Mouse (Mus musculus) hindbrain, embryonic 10.5 days (tissue): Measurements from ENCODE around the gene Yjefn3. TPM values are rescaled to one million over a fixed set of nuclear protein-coding genes. Genes with fewer than 3 reads are reported as not detected.

Source experiments
- DNase-seq: peaks from one replicate; pipeline ENCODE4 v3.0.0-alpha.2; 2017; ENCODE audit warnings: low spot score
- H3K27ac ChIP-seq: fragments of 300-500 bp; sonication (generic); 2 replicates; pipeline ENCODE4 v1.5.1; 2016; ENCODE audit warnings: mild to moderate bottlenecking, moderate library complexity
- H3K27me3 ChIP-seq: fragments of 300-500 bp; sonication (generic); 2 replicates; pipeline ENCODE4 v1.6.1; 2016; ENCODE audit warnings: mild to moderate bottlenecking; ENCODE audit not compliant: poor library complexity, insufficient read depth, severe bottlenecking
- H3K36me3 ChIP-seq: fragments of 300-500 bp; sonication (generic); 2 replicates; pipeline ENCODE4 v1.6.1; 2016; ENCODE audit warnings: mild to moderate bottlenecking, moderate library complexity
- H3K4me1 ChIP-seq: fragments of 300-500 bp; sonication (generic); replicated peaks from 2 replicates; pipeline ENCODE4 v1.6.1; 2016; ENCODE audit warnings: mild to moderate bottlenecking
- H3K4me3 ChIP-seq: fragments of 300-500 bp; sonication (generic); 2 replicates; pipeline ENCODE4 v1.5.1; 2016; ENCODE audit warnings: mild to moderate bottlenecking, moderate library complexity
- H3K9me3 ChIP-seq: fragments of 300-500 bp; sonication (generic); 2 replicates; pipeline ENCODE4 v1.6.1; 2016; ENCODE audit warnings: mild to moderate bottlenecking, moderate library complexity
- WGBS: fragments of 180-500 bp; shearing (Covaris S2); methylation state at CpG from one replicate; pipeline ENCODE4 v1.1.7; 2016; 5-methylcytosine and 5-hydroxymethylcytosine counted together
- polyA plus RNA-seq: library from polyadenylated mRNA; unstranded; fragments of >200 nt; fragmentation: Nextera tagmentation; extraction: Ambion mirVana; gene quantifications from 2 replicates; pipeline ENCODE4 v1.2.1, GENCODE M21; 2016

Gene Yjefn3
- polyA plus RNA-seq, 1 experiment from 2014 or later, result 7.3 TPM

DNA sequence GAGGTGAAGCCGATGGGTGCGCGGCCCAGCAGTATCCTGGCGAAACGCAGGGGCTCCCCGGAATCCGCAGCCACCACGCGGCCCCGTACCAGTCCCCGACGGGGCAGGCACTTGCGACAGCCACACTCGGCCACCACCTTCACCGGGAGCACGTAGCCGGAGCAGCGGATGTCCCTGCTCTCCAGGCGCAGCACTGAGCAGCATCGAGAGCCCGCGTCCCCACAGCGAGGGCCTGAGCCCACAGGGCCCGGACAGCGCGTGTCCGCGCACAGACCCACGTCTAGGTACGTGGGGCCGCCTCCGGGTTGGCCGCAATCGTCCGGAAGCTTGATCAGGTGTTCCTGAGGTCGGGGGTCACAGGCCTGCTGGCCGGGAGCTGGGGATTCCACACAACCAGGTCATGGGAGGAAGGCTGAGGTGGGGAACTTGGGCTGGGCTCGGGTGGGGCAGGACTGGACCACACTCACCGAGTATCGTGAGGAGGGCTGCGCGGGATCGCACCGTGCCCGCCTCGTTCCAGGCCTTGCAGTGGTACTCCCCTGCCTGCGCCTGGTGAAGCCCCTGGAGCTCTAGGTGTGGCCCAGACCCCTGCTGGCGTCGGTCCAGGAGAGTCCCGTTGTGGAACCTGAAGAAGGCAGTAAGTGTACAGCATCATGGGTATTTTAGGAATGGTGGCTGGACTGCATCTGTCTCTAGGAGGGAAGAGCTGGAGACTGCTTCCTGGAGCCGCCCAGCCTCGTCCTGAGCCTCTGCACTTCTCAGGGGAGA is 19.5 kb downstream of the Yjefn3 start:
- Histone ChIP-seq H3K36me3 (no peaks in the 10 kb centered on the region), H3K4me3 (peak overlapping the region; percentile 47), H3K9me3 (no peaks in the 10 kb centered on the region), H3K27me3 (peaks cover 100% of the 10 kb centered on the region), H3K4me1 (peaks cover 43% of the 10 kb centered on the region), H3K27ac (no peak overlapping the region)
- WGBS, result 12% methylated on average over 52 of the region's 52 CpGs
- no peak for DNase-seq

DNA sequence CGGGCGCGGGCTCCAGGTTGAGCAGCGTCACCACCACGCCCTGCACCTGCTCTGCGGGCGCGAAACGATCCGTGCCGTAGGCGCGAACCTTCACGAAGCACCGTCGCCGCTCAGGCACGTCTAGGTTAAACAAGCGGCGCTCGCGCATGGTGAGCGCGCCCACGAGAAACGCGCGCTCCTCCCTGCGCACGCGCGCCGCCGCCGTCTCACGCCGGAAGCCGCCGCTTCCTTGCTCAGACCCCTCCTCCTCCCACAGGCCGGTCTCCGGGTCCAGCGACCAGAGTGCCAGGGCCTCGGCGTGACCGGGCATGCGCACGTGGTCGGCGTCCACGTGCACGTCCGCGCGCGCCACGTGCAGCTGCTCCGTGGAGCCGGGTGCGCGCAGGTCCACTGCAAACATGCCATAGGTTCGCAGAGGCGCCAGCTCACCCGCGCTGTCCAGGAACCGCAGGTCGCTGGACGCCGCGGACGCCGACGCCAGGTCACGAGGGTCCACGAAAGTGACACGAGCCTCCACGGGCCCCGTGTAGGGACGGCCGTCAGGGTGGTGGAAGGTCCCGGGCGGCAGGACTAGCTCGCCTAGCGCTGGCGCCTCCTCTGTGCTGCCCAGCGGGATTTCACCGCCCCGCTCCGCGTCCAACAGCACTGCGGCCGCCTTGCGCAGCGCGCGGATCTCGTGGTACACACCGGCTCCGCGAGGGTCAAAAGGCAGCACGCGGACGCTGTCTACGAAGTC is 20.3 kb downstream of the Yjefn3 start:
- 6% methylated on average over 103 of the region's 103 CpGs for WGBS
- H3K4me1 ChIP-seq, result peaks cover 35% of the 10 kb centered on the region
- DNase-seq, result peak; percentile 57
- H3K27me3 ChIP-seq, result peaks cover 100% of the 10 kb centered on the region
- peak overlapping the region; percentile 47 for H3K4me3 ChIP-seq
- peak overlapping the region; percentile 56; the same call in 1 of the 2 replicates for H3K27ac ChIP-seq
- no peaks in the 10 kb centered on the region for H3K36me3 ChIP-seq
- H3K9me3 ChIP-seq, result no peaks in the 10 kb centered on the region

DNA sequence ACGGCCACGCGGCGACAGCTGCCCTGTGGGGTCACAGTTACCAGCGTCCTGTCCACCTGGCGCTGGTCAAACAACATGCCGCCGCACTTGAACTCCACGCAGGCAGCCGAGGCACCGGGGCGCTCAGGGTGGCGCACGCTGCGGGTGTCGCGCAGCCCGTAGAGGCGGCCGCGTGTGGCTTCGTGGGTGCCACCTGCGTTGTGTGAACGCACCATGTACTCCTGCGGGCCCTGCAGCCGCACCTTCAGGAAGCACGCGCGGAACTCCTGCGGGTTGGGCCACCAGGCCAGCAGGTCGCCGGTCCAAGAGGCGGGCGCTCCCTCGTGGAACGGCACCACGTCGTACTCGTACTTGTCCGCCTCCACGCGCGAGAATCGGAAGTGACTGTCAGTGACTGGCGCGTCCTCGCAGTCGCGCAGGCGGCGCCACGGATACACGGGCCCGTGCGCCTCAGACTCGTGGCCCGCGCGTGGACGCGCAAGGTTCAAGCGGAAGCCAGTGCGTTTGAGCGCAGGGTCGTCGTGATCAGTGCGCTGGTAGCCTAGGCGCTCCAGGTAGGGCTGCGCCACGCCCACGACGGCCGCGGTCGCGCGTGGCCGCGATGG is 21.1 kb downstream of the Yjefn3 start:
- Histone ChIP-seq H3K27ac (peak overlapping the region; percentile 17; the same call in 1 of the 2 replicates), H3K9me3 (no peaks in the 10 kb centered on the region), H3K36me3 (no peaks in the 10 kb centered on the region), H3K27me3 (peaks cover 100% of the 10 kb centered on the region), H3K4me3 (peak overlapping the region; percentile 47), H3K4me1 (peaks cover 32% of the 10 kb centered on the region)
- DNase-seq, result no peak
- 18% methylated on average over 79 of the region's 79 CpGs for WGBS

DNA sequence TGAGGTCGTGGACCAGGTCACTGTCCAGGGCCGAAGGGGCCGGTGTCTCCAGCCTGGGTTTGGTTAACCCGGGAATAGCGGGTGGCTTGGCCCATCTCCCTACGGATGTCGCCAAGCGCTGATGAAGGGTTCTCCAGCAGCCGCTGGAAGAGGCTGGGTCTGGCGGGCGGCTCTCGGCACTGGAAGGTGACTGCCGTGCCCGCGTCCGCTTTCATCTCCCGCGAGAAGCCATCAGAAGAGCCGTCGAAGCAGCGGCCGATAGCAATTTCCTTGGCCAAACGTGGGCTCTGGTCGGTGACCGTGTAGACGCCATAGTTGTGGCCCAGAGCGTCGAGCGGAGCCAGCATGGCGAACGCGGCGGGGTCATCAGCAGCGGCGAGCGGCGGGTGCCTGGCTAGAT is 21.7 kb downstream of the Yjefn3 start:
- Histone ChIP-seq H3K9me3 (no peaks in the 10 kb centered on the region), H3K36me3 (no peaks in the 10 kb centered on the region), H3K27me3 (peaks cover 100% of the 10 kb centered on the region), H3K27ac (no peak overlapping the region), H3K4me3 (peak overlapping the region; percentile 47), H3K4me1 (peaks cover 29% of the 10 kb centered on the region)
- DNase-seq, result no peak
- WGBS, result 12% methylated on average over 37 of the region's 37 CpGs

DNA sequence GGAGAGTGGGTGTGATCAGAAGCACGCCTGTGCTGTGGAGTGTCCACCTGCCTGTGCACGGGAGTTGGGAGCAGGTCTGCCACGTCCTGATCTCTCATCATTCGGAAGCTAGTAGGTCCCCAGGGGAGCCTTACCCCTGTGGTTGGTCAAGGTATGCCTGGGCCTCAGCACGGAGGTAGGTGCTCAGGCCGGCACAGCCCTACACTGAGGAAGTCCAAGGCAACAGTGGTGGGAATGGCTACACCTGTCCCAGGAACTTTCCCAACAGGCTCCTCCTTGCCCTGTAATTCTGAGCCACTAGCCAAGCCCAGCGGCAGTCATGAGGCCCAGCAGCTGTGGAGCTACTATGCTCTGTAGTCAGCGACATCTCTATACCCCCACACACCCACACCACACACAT is 22.8 kb downstream of the Yjefn3 start:
- no peak for DNase-seq
- H3K27me3 ChIP-seq, result peaks cover 88% of the 10 kb centered on the region
- no peak overlapping the region for H3K4me3 ChIP-seq
- 58% methylated on average over 8 of the region's 8 CpGs for WGBS
- no peaks in the 10 kb centered on the region for H3K9me3 ChIP-seq
- H3K27ac ChIP-seq, result no peak overlapping the region
- peaks cover 29% of the 10 kb centered on the region for H3K4me1 ChIP-seq
- H3K36me3 ChIP-seq, result no peaks in the 10 kb centered on the region

DNA sequence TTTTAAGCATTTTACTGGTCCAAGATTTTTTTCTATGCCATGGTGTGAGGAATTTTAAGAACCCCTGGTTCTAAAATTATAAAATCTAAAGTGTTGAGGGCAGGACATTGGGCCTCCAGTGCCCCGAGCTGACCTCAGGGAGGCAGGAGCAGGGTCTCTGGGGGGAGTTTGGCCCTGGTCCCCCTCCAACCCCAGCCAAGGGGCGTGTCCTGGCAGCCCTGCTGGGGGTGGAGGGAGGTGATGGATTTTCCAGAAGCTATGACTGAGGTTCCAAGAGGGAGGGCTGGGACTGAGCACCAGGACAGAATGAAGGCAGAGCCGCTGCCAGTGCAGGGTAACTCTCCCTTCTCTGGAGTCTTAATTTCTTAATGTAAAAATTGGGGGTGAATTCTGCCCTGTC is 24.5 kb downstream of the Yjefn3 start:
- H3K9me3 ChIP-seq, result no peaks in the 10 kb centered on the region
- H3K27ac ChIP-seq, result no peak overlapping the region
- H3K4me3 ChIP-seq, result no peak overlapping the region
- H3K27me3 ChIP-seq, result peaks cover 71% of the 10 kb centered on the region
- peaks cover 25% of the 10 kb centered on the region for H3K4me1 ChIP-seq
- H3K36me3 ChIP-seq, result no peaks in the 10 kb centered on the region; the same call in 1 of the 2 replicates
- 57% methylated on average over 3 of the region's 3 CpGs for WGBS
- DNase-seq, result no peak

DNA sequence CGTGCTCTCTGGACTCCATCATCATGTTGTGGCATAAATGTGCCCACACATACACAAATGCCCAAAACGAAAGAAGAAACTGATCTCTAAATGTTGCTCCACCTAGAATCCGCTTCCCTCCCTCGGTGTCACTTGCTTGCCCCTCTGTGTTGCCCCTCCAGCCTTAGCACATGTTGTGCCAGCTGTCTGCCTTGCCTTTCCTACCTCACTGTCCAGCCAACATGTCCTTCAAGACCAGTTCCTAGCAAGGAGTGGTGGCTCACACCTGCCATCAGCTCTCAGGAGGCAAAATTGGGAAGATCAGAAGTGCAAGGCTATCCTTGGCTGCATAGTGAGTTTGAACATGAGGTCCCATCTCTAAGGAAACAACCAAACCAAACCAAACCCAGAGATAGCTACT is 25.1 kb downstream of the Yjefn3 start:
- WGBS, result 87% methylated on average over 4 of the region's 4 CpGs
- no peak for DNase-seq
- Histone ChIP-seq H3K27me3 (peaks cover 65% of the 10 kb centered on the region), H3K27ac (no peak overlapping the region), H3K36me3 (peaks cover 4% of the 10 kb centered on the region; the same call in 1 of the 2 replicates), H3K4me3 (no peak overlapping the region), H3K9me3 (no peaks in the 10 kb centered on the region), H3K4me1 (peaks cover 19% of the 10 kb centered on the region)

DNA sequence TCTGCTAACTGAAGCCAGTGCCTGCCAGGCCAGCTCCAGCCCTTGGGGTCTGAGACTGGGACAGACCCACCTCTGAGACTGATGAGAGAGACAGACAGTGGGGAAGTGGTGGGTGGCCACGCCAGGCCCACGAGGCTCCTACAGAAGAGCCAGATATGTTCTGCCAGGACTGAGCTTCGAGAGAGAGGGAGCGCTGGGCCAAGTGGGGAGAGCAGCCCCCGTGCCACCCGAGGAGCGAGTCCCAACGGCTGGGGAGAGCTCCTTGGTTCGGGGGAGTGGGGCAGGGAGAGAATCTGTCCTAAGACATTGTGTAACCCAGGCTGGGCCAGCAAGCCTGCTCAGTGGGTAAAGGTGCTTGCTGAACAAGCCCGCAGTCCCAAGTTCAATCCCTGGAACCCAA is 25.5 kb downstream of the Yjefn3 start:
- no peak for DNase-seq
- peaks cover 61% of the 10 kb centered on the region for H3K27me3 ChIP-seq
- H3K27ac ChIP-seq, result no peak overlapping the region
- H3K9me3 ChIP-seq, result no peaks in the 10 kb centered on the region
- WGBS, result 78% methylated on average over 10 of the region's 10 CpGs
- peaks cover 8% of the 10 kb centered on the region for H3K36me3 ChIP-seq
- no peak overlapping the region for H3K4me3 ChIP-seq
- H3K4me1 ChIP-seq, result peaks cover 15% of the 10 kb centered on the region

DNA sequence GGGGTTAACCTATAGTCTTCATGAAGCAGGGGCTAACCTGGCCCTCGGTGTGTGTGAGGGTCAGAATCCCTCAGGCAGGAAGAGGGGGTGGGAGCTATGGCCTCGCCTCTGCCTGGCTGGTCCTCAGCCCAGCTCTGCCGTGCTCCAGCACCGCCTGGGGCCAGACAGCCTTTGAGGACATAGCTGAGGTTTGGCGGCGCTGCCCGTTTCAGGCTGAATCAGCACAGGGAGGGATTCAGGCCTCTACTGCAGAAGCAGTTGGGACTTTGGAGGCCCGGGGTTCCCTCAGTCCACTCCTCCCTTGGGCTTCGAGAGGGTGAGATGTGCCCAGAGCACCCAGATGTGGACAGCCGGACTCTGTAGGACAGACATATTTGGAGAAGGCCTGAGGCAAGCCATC is 26.4 kb downstream of the Yjefn3 start:
- Histone ChIP-seq H3K4me3 (no peak overlapping the region), H3K27me3 (peaks cover 52% of the 10 kb centered on the region), H3K9me3 (no peaks in the 10 kb centered on the region), H3K27ac (no peak overlapping the region), H3K36me3 (peaks cover 16% of the 10 kb centered on the region), H3K4me1 (peaks cover 6% of the 10 kb centered on the region)
- no peak for DNase-seq
- 45% methylated on average over 10 of the region's 10 CpGs for WGBS

DNA sequence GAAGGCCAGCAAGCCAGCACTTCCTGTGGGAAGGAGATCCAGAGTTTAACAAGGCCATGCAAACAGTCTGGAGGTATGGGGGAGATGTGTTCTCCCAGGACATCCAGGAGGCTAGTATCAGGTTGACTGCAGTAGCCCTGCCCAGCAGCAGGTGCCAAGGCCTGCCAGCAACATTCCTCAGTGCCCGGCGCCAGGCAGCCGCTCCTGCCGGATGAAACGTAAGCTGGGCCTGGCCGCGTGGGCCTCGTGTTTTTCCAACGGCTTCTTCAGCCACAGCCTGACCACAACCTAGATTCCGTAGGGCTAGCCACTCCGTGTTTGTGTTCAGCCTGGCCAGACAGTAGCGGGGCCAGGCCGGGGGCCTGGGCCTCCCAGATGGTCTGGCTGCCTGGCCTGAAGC is 27.9 kb downstream of the Yjefn3 start:
- peaks cover 38% of the 10 kb centered on the region for H3K27me3 ChIP-seq
- H3K4me1 ChIP-seq, result peaks cover 4% of the 10 kb centered on the region; the same call in 1 of the 2 replicates

DNA sequence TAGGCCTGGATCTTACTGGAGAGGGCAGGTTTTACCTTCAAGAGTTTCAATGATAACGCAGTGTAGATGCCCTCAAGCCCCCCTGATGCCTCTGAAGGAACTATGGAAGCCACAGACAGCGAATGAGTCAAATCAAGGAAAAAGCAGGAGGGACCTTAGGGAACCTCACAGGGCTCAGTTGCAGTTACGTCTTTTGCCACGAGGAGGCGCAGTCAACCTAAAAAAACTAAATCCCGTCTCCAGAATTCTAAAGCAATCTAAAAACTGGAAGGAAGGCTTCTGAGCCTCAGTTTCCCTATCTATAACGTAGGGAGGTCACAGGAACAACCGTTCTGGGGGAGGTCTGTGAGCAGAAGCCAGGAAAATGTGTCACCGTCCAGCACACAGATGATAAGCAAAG is 28.4 kb downstream of the Yjefn3 start:
- 15% methylated on average over 9 of the region's 9 CpGs for WGBS
- peak; percentile 74 for DNase-seq

More for the DNA sequence above, 27.9 kb downstream of the Yjefn3 start:
- 90% methylated on average over 13 of the region's 13 CpGs for WGBS
- Histone ChIP-seq H3K9me3 (no peaks in the 10 kb centered on the region), H3K4me3 (no peak overlapping the region), H3K27ac (no peak overlapping the region), H3K36me3 (peaks cover 27% of the 10 kb centered on the region)
- DNase-seq, result no peak

DNA sequence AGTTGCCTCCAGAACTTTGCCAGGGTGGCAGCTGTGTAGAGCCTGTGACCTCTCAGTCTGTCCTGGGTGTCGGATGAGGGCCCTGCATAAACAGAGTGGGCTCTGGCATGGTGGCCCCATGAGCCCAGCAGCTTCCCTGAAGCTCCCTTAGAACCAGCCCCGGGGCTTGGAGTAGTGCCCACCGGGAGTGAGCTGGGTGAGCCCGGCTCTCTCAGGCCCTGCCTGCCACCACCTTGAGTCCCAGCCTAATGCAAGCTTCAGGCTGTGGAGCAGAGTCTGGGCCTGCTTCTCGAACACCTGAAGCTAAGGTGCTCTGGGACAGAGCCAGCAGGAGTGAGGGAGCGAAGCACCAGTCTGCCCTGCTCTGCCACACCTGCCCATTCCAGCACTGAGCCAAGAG is 31.6 kb downstream of the Yjefn3 start:
- no peaks in the 10 kb centered on the region for H3K4me1 ChIP-seq
- 88% methylated on average over 6 of the region's 6 CpGs for WGBS
- H3K9me3 ChIP-seq, result no peaks in the 10 kb centered on the region
- H3K36me3 ChIP-seq, result peaks cover 34% of the 10 kb centered on the region
- no peak overlapping the region for H3K27ac ChIP-seq
- H3K4me3 ChIP-seq, result no peak overlapping the region
- no peak for DNase-seq
- H3K27me3 ChIP-seq, result peaks cover under 1% of the 10 kb centered on the region

More for the DNA sequence above, 28.4 kb downstream of the Yjefn3 start:
- H3K27me3 ChIP-seq, result peaks cover 33% of the 10 kb centered on the region
- H3K27ac ChIP-seq, result no peak overlapping the region
- no peaks in the 10 kb centered on the region for H3K9me3 ChIP-seq
- H3K36me3 ChIP-seq, result peaks cover 27% of the 10 kb centered on the region
- H3K4me1 ChIP-seq, result 0 out of 2 replicates have a peak, but pooled peaks cover 4% of the 10 kb centered on the region
- H3K4me3 ChIP-seq, result no peak overlapping the region
